In genomic region chr8:106637446-106637845, GRCm38 (mm10) we compare ENCODE assay signal across 14 mouse cellular contexts. TPM values are rescaled to one million over a fixed set of nuclear protein-coding genes. Genes with fewer than 3 reads are reported as not detected.
DNase-seq lines count a peak whose midpoint lies in the region; ATAC-seq and TF ChIP-seq lines count a peak whose summit lies in the region.
"Had no signal": no experiment of that assay in that cellular context is flagged by ENCODE, and none has a peak within 500 bp of the region (broad histone marks: within the 10 kb centered on the region; RNA-seq: fewer than 3 reads in every experiment).

No protein-coding gene starts in this region.

- DNase-seq in gastrocnemius, adult 2 months = no peak
- no peak for DNase-seq in gastrocnemius, adult 8-10 months (ENCODE audit: low spot score in 2 of 2)
- DNase-seq in limb, embryonic 11.5 days (ENCODE audit: low spot score) = no peak
- DNase-seq in limb, embryonic 10.5 days (ENCODE audit: low spot score) = no peak
- DNase-seq in Muller cell, postnatal 12 days (ENCODE audit: inconsistent ontology term) = peak; percentile 17
- no peak for DNase-seq in urinary bladder, postnatal 25 days (ENCODE audit: low spot score)
- DNase-seq: cerebellum, adult 11 months; cerebellum, postnatal 36 days; lung, postnatal 14 days; thymus, postnatal 36 days had no signal

- no peak overlapping the region for H3K4me2 ChIP-seq in limb, embryonic 11.5 days (ENCODE audit: low read depth, severe bottlenecking)
- no peak overlapping the region for H3K4me2 ChIP-seq in stomach, embryonic 14.5 days (replicated peaks; ENCODE audit: low read depth, low read length)
- H3K4me2 ChIP-seq in forebrain, embryonic 13.5 days = no peak overlapping the region

- H3K27me3 ChIP-seq in limb, embryonic 11.5 days (ENCODE audit: control insufficient read depth, insufficient read depth, low read length) = no peaks in the 10 kb centered on the region
- no peaks in the 10 kb centered on the region for H3K27me3 ChIP-seq in limb, embryonic 10.5 days (ENCODE audit: low read depth, poor library complexity, severe bottlenecking)
- no peaks in the 10 kb centered on the region for H3K27me3 ChIP-seq in stomach, embryonic 14.5 days (ENCODE audit: control insufficient read depth, insufficient read depth, low read length)
- no peaks in the 10 kb centered on the region for H3K27me3 ChIP-seq in forebrain, embryonic 13.5 days

- H3K36me3 ChIP-seq in limb, embryonic 11.5 days (ENCODE audit: control insufficient read depth, insufficient read depth, low read length) = no peaks in the 10 kb centered on the region
- no peaks in the 10 kb centered on the region for H3K36me3 ChIP-seq in limb, embryonic 10.5 days
- H3K36me3 ChIP-seq in stomach, embryonic 14.5 days (ENCODE audit: control insufficient read depth, insufficient read depth, low read length) = no peaks in the 10 kb centered on the region
- H3K36me3 ChIP-seq in forebrain, embryonic 13.5 days (ENCODE audit: poor library complexity, severe bottlenecking) = no peaks in the 10 kb centered on the region
- H3K36me3 ChIP-seq: G1E had no signal

- WGBS in limb, embryonic 11.5 days = 85% methylated on average over 4 of the region's 4 CpGs
- 90% methylated on average over 4 of the region's 4 CpGs for WGBS in limb, embryonic 10.5 days
- 67% methylated on average over 4 of the region's 4 CpGs for WGBS in stomach, embryonic 14.5 days
- whole genome bisulfite sequencing in forebrain, embryonic 13.5 days = 65% methylated on average over 4 of the region's 4 CpGs

- H3K9ac ChIP-seq in limb, embryonic 11.5 days (ENCODE audit: low read length) = 0 out of 2 replicates have a peak overlapping the region, but pooled peaks have one; percentile 12
- H3K9ac ChIP-seq in stomach, embryonic 14.5 days (replicated peaks; ENCODE audit: low read depth, low read length) = no peak overlapping the region
- H3K9ac ChIP-seq in forebrain, embryonic 13.5 days = no peak overlapping the region

- H3K4me3 ChIP-seq in gastrocnemius, adult 2 months = no peak overlapping the region
- H3K4me3 ChIP-seq in limb, embryonic 11.5 days (ENCODE audit: low read depth, low read length) = no peak overlapping the region
- no peak overlapping the region for H3K4me3 ChIP-seq in limb, embryonic 10.5 days
- no peak overlapping the region for H3K4me3 ChIP-seq in stomach, embryonic 14.5 days (ENCODE audit: low read depth, low read length)
- no peak overlapping the region for H3K4me3 ChIP-seq in forebrain, embryonic 13.5 days

- ATAC-seq in limb, embryonic 11.5 days (ENCODE audit: insufficient number of reproducible peaks, low FRiP score, low TSS enrichment, low read depth) = no peak
- ATAC-seq in stomach, embryonic 14.5 days (ENCODE audit: insufficient number of reproducible peaks, insufficient read depth, low FRiP score, low read depth) = no peak
- ATAC-seq in forebrain, embryonic 13.5 days = no peak
- ATAC-seq: intestine, embryonic 16.5 days had no signal

- no peaks in the 10 kb centered on the region for H3K4me1 ChIP-seq in limb, embryonic 11.5 days (ENCODE audit: control insufficient read depth, insufficient read depth, low read length)
- peaks cover 24% of the 10 kb centered on the region for H3K4me1 ChIP-seq in limb, embryonic 10.5 days
- peaks cover 26% of the 10 kb centered on the region for H3K4me1 ChIP-seq in stomach, embryonic 14.5 days (ENCODE audit: control insufficient read depth, insufficient read depth, low read length)
- 0 out of 2 replicates have a peak, but pooled peaks cover 6% of the 10 kb centered on the region for H3K4me1 ChIP-seq in forebrain, embryonic 13.5 days

- no peaks in the 10 kb centered on the region for H3K9me3 ChIP-seq in limb, embryonic 11.5 days (ENCODE audit: control insufficient read depth, low read length)
- H3K9me3 ChIP-seq in limb, embryonic 10.5 days (replicated peaks) = no peaks in the 10 kb centered on the region
- H3K9me3 ChIP-seq in stomach, embryonic 14.5 days (ENCODE audit: control insufficient read depth, low read depth, low read length) = no peaks in the 10 kb centered on the region
- H3K9me3 ChIP-seq in forebrain, embryonic 13.5 days (replicated peaks) = no peaks in the 10 kb centered on the region
- H3K9me3 ChIP-seq: G1E had no signal

- peak overlapping the region; percentile 61 for H3K27ac ChIP-seq in gastrocnemius, adult 2 months
- H3K27ac ChIP-seq in limb, embryonic 11.5 days (replicated peaks; ENCODE audit: low read depth, low read length) = no peak overlapping the region
- no peak overlapping the region for H3K27ac ChIP-seq in limb, embryonic 10.5 days
- peak overlapping the region; percentile 40; the same call in 1 of the 2 replicates for H3K27ac ChIP-seq in stomach, embryonic 14.5 days (ENCODE audit: low read length)
- no peak overlapping the region for H3K27ac ChIP-seq in forebrain, embryonic 13.5 days

- intact Hi-C loops in gastrocnemius, adult 2 months (cut with DNase I) = no loop called here

- no peak for TF ChIP-seq CTCF in gastrocnemius, adult 2 months (IDR thresholded peaks at IDR 0.05)

RNA-seq across cellular contexts. Expression of gene Cdh1, which starts 34.3 kb away (rescaled TPM):
- under 1 TPM; 0.17 to 0.51 TPM for total RNA-seq in gastrocnemius, adult 2 months (2021)
- under 1 TPM; 0.11 to 0.38 (median 0.31) TPM for total RNA-seq in gastrocnemius, adult 8-10 months (2022)
- polyA plus RNA-seq in limb, embryonic 11.5 days (2014; fragmentation: Nextera tagmentation; extraction: Ambion mirVana) = 11.5 and 15.4 TPM in 2 replicates
- polyA plus RNA-seq in limb, embryonic 10.5 days (2016; fragmentation: Nextera tagmentation; extraction: Ambion mirVana) = 15.4 and 16.4 TPM in 2 replicates
- 131 and 155 TPM in 2 replicates for polyA plus RNA-seq in stomach, embryonic 14.5 days (2014; fragmentation: Nextera tagmentation; extraction: Ambion mirVana)
- 0.53 and 0.58 TPM in 2 replicates for polyA plus RNA-seq in forebrain, embryonic 13.5 days (2015; fragmentation: Nextera tagmentation; extraction: Ambion mirVana)
- polyA plus RNA-seq: G1E had no signal

RNA-seq across cellular contexts. Expression of gene Tango6, which starts 45.4 kb away (rescaled TPM):
- total RNA-seq in gastrocnemius, adult 2 months (2021) = 10 to 100 TPM; 12.2 to 12.7 TPM
- total RNA-seq in gastrocnemius, adult 8-10 months (2022) = 10 to 100 TPM; 10.6 to 11.9 (median 11.5) TPM
- polyA plus RNA-seq in limb, embryonic 11.5 days (2014; fragmentation: Nextera tagmentation; extraction: Ambion mirVana) = 10.0 and 10.5 TPM in 2 replicates
- 15.5 and 16.1 TPM in 2 replicates for polyA plus RNA-seq in limb, embryonic 10.5 days (2016; fragmentation: Nextera tagmentation; extraction: Ambion mirVana)
- polyA plus RNA-seq in stomach, embryonic 14.5 days (2014; fragmentation: Nextera tagmentation; extraction: Ambion mirVana) = 9.9 and 10.1 TPM in 2 replicates
- polyA plus RNA-seq in forebrain, embryonic 13.5 days (2015; fragmentation: Nextera tagmentation; extraction: Ambion mirVana) = 6.0 and 7.3 TPM in 2 replicates

Comparison
In these comparisons a context has a peak if more than half of its experiments do, and no peak if none do; other contexts are left out.
1. H3K27ac ChIP-seq: peak in gastrocnemius, adult 2 months (single experiment) and stomach, embryonic 14.5 days (single experiment); none in limb, embryonic 11.5 days (single experiment), limb, embryonic 10.5 days (single experiment) and forebrain, embryonic 13.5 days (single experiment).